Comparison of ENCODE assay signal across 9 mouse cellular contexts in genomic region chr1:150591253-150591652, GRCm38 (mm10).
DNase-seq lines count a peak whose midpoint lies in the region; ATAC-seq lines count a peak whose summit lies in the region.
"Had no signal": no experiment of that assay in that cellular context is flagged by ENCODE, and none has a peak within 500 bp of the region (broad histone marks: within the 10 kb centered on the region; RNA-seq: fewer than 3 reads in every experiment).

No protein-coding gene starts in this region.

- WGBS in midbrain, embryonic 11.5 days = 33% methylated on average over 2 of the region's 2 CpGs
- WGBS in midbrain, embryonic 15.5 days = 38% methylated on average over 2 of the region's 2 CpGs
- 35% methylated on average over 2 of the region's 2 CpGs for WGBS in limb, embryonic 10.5 days

- ATAC-seq in midbrain, embryonic 11.5 days (ENCODE audit: low FRiP score) = peak; percentile 54; the same call in 1 of the 2 replicates
- ATAC-seq in midbrain, embryonic 15.5 days (replicated peaks) = no peak

- no peak overlapping the region for H3K9ac ChIP-seq in midbrain, embryonic 11.5 days (ENCODE audit: low read length)
- no peak overlapping the region for H3K9ac ChIP-seq in midbrain, embryonic 15.5 days
- H3K9ac ChIP-seq: neural tube, embryonic 12.5 days had no signal

- no peaks in the 10 kb centered on the region for H3K4me1 ChIP-seq in midbrain, embryonic 11.5 days (ENCODE audit: control insufficient read depth, insufficient read depth, low read length)
- no peaks in the 10 kb centered on the region for H3K4me1 ChIP-seq in midbrain, embryonic 15.5 days
- H3K4me1 ChIP-seq in limb, embryonic 10.5 days = peaks cover 34% of the 10 kb centered on the region

- no peak overlapping the region for H3K27ac ChIP-seq in midbrain, embryonic 11.5 days (ENCODE audit: low read depth, low read length)
- H3K27ac ChIP-seq in midbrain, embryonic 15.5 days = no peak overlapping the region
- no peak overlapping the region for H3K27ac ChIP-seq in limb, embryonic 10.5 days
- H3K27ac ChIP-seq: neural tube, embryonic 12.5 days had no signal

- no peaks in the 10 kb centered on the region for H3K36me3 ChIP-seq in midbrain, embryonic 11.5 days (ENCODE audit: control insufficient read depth, insufficient read depth, low read length)
- H3K36me3 ChIP-seq in midbrain, embryonic 15.5 days (replicated peaks) = no peaks in the 10 kb centered on the region
- H3K36me3 ChIP-seq in limb, embryonic 10.5 days = peaks cover 19% of the 10 kb centered on the region
- H3K36me3 ChIP-seq: neural tube, embryonic 12.5 days had no signal

- no peaks in the 10 kb centered on the region for H3K9me3 ChIP-seq in midbrain, embryonic 11.5 days (ENCODE audit: control insufficient read depth, low read length)
- no peaks in the 10 kb centered on the region for H3K9me3 ChIP-seq in midbrain, embryonic 15.5 days
- H3K9me3 ChIP-seq in limb, embryonic 10.5 days (replicated peaks) = no peaks in the 10 kb centered on the region
- H3K9me3 ChIP-seq: neural tube, embryonic 12.5 days had no signal

- peak; percentile 93 for DNase-seq in midbrain, embryonic 11.5 days (ENCODE audit: low spot score, missing footprints)
- DNase-seq in adipocyte (ENCODE audit: low spot score) (peak; percentile 65), MN1 (ENCODE audit: low spot score) (no peak)
- peak; percentile 73 for DNase-seq in embryo, embryonic 10 days (ENCODE audit: low spot score)
- peak; percentile 54 for DNase-seq in induced T-regulatory cell, adult 2 months (ENCODE audit: low read depth)
- peak; percentile 62 for DNase-seq in limb, embryonic 10.5 days (ENCODE audit: low spot score)
- peak; percentile 62 for DNase-seq in retina, postnatal 1 day

- H3K27me3 ChIP-seq in midbrain, embryonic 11.5 days (ENCODE audit: control insufficient read depth, insufficient read depth, low read length) = no peaks in the 10 kb centered on the region; the same call in 1 of the 2 replicates
- H3K27me3 ChIP-seq in midbrain, embryonic 15.5 days (replicated peaks) = no peaks in the 10 kb centered on the region
- no peaks in the 10 kb centered on the region for H3K27me3 ChIP-seq in limb, embryonic 10.5 days (ENCODE audit: low read depth, poor library complexity, severe bottlenecking)
- H3K27me3 ChIP-seq: neural tube, embryonic 12.5 days had no signal

- H3K4me3 ChIP-seq in midbrain, embryonic 11.5 days (ENCODE audit: low read depth, low read length) = no peak overlapping the region
- no peak overlapping the region for H3K4me3 ChIP-seq in midbrain, embryonic 15.5 days
- H3K4me3 ChIP-seq in limb, embryonic 10.5 days = no peak overlapping the region
- H3K4me3 ChIP-seq: neural tube, embryonic 12.5 days had no signal

- H3K4me2 ChIP-seq in midbrain, embryonic 11.5 days = no peak overlapping the region
- no peak overlapping the region for H3K4me2 ChIP-seq in midbrain, embryonic 15.5 days
- H3K4me2 ChIP-seq: neural tube, embryonic 12.5 days had no signal
